Mouse (Mus musculus) spleen, postnatal 14 days (tissue): ENCODE measurements around the gene Srrt.
"Not testable (repeated sequence)": the region's sequence is repeated elsewhere in the genome, so short reads cannot be mapped to it uniquely, and the experiment has no call there.

Experiments
- DNase-seq, 2 experiments: peaks; one replicate each; pipeline ENCODE4 v3.0.0; 2021 to 2022; ENCODE audit warnings: low spot score in 2 of 2

Gene Srrt

DNA sequence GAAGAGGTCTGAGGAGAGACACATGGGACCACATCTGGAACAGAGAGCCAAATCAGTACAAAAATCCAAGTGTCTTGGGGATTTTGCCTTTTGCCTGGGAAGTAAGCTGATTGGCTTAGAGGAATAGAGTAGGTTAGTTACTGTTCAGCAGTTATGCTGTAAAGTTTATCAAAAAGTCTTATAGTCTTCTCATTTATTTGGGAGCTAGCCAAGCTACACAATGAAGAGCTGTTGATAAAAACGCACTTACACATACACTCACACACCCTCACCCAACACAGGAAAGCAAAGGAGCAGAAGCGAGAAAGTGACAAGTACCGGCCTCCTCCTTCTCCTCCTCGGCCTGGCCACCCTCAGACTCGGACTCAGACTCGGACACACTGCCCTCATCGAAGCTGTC lies 8.2 kb downstream of the Srrt start:
- no peak for DNase-seq

GRCm38 (mm10) chr5:137297126-137297525 lies 10.3 kb downstream of the Srrt start:
- DNase-seq: no peak

DNA sequence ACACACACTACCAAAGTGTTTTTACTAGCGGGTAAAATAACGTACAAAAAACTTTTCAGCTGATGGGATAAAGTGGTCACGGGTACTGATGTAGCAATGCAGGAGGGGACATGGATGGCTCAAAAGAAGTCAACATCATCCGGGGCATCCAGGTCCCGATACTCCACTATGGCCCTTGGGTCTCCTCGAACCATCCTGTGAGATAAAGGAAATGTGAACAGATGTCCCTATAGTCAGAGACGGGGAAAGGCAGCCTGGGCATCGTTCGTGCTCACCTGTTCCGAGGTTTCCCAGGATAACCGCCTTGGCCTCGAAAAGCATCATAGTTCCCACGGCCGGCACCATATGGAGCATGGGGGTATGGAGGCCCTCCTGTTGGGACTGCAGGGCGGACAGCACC lies 11.8 kb downstream of the Srrt start:
- DNase-seq: no peak

DNA sequence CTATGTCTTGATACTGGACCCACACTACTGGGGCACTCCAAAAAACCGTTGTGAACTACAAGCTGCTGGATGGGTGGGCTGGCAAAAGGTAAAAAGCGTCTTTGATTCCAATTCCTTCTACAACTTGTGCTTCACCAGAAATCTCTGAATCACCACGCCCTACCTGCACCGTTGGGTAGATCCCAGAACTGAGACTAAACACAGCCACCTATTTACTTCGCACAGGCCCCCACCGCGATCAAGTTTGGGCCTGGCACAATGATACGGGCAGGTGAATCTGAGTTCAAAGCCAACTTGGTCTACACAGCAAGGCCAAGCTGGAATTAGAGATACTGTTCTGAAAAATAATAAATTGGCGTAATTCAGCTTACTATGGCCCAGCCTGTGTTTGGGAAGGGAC lies 12.2 kb downstream of the Srrt start:
- DNase-seq: no peak

DNA sequence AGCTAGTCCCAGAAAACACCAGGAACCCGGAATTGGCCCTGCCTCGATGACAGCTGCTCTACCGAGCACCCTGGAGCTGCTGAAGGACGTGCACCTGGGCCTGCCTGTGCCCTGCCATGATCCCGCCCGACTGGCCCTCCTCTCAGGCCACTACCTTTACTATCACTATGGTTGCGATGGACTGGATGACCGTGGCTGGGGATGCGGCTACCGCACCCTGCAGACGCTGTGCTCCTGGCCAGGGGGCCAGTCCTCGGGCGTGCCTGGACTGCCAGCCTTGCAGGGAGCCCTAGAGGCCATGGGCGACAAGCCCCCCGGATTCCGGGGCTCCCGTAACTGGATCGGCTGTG lies 12.8 kb downstream of the Srrt start:
- no peak for DNase-seq

DNA sequence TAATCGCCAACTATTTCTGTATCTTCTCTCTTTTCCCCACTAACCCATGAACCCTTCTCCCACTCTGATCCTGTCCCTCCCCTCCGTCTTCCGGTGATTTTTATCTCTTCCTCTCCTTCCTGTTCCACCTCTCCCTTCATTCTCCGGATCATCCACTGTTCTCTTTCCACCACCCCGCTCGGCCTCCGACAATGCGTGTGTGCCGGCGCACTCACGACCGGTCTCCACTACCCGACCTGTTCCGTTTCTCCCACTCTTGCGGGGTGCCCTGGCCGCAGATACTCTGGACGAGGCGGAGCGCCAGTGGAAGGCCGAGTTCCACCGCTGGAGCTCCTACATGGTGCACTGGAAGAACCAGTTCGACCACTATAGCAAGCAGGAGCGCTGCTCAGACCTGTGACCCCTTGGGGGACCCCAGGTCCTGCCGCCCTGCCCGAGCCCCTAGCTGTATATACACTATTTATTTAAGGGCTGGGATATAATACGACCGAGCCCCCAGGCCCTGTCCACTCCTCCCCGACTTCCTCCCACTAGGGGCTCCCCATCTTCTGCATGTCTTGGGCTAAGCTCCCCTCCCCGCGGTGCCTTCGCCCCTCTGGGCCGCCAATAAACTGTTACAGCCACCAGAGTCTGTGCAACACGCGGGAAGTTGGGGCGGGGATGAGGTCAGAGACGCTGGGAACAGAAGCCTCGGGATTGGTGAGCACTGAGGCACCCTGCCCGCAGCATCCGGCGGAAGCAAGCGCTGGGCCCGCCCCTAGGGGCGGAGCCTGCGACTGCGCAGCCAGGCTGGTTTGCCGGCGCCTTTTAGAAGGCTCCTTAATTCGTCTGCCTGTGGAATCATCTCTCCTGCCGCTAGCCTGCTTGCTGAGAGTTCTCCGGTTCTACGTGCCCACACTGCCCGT lies 13.4 kb downstream of the Srrt start, which contains the start of gene Ufsp1:
Gene Ufsp1, plus strand, starts transcription at position 791 of the 905 bp plus-strand sequence.
- peak; percentile 87 to 93 for DNase-seq

- peak; percentile 75 to 77 for DNase-seq
Measured at GRCm38 (mm10) chr5:137293282-137293681, 14.2 kb downstream of the Srrt start.

DNA sequence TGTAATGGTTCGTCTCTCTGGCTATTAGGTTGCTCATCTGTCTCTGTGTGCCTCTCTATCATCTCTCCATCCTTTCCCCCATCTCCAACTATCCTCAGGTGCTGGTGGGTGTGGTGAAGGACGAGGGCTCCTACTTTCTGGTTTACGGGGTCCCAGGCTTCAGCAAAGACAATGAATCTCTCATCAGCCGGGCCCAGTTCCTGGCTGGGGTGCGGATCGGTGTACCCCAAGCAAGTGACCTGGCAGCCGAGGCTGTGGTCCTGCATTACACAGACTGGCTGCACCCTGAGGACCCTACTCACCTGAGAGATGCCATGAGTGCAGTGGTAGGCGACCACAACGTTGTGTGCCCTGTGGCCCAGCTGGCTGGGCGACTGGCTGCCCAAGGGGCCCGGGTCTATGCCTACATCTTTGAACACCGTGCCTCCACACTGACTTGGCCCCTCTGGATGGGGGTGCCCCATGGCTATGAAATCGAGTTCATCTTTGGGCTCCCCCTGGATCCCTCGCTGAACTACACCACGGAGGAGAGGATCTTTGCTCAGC lies 16.0 kb downstream of the Srrt start:
- no peak for DNase-seq

GRCm38 (mm10) chr5:137290677-137291076 lies 16.8 kb downstream of the Srrt start:
- DNase-seq: peak; percentile 87

- DNase-seq: peak; percentile 57 to 63
Measured at GRCm38 (mm10) chr5:137289591-137290365, 17.7 kb downstream of the Srrt start.

DNA sequence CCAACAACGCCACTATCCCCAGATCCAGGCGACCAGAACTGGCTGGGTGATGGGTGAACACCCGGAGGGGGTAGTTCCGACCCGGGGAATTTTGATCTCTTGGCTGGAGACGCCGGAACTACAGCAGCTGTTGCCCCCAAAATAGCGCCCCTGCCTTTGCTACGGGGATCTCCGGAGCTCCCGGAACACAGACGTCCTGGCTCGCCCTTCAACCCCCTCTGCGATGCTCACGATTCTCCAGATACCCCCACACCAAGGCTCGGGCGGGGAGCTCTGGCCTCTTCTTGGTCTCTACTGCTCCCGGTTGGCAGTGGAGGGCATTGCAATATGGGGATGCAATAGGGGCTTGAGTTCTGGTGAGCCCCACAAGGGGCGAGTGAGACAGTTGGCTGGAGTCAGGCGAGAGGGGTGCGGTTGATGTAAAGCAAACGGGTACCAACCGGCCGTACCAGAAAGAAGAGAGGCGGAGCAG lies 18.4 kb downstream of the Srrt start:
- DNase-seq: peak; percentile 47 to 64

GRCm38 (mm10) chr5:137287953-137288743 lies 19.3 kb downstream of the Srrt start:
- DNase-seq: peak in 1 of 2 experiments; percentile 35

DNA sequence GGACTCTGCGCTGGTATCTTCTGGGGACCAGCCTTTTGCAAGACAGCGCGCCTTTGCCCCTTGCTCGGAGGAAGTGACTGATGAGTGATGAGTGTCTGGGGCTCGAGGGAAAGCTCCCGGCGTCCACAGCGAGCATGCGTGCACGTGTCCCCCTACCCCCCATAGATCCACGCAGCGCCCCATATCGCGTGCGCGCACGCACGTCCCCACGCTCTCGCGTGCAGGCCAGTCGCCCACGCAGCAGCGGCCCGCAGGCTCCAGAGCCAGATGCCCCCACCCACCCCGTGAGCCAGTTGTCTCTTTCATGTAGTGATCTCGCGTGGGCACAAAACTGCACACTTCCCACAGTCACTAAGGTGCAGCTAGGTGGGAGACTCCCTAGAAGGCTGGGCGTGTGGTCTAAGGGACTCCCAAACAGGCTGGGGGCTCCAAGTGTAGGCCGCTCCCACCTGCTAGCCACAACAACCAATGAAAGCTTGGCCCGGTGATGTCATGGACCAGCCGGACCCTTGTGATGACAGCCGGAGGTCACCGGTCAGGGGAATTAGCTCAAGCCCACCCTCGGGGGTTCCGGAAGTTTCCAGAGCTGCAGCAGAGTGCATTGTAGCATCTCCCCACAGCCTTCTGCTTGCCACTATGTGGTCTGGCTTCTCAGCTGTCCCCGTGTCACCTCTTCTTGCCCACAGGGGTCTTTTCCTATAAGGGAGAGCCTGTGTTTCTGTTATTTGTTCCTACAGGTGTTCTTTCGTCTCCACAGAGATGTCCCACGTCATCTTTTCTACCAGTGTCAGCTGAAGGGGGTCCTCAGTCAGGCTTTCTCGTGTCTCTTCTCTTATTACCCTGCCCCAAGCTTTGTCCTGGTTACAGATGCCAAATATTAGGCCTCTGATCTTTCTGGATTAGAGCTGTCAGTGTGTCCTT lies 20.2 kb downstream of the Srrt start, which contains the start of gene Ache:
Gene Ache, plus strand, starts transcription at position 488 of the 921 bp plus-strand sequence.
- peak in 1 of 2 experiments; percentile 23 for DNase-seq

- peak; percentile 83 to 90 for DNase-seq
Measured at GRCm38 (mm10) chr5:137286655-137287031, 20.8 kb downstream of the Srrt start.

GRCm38 (mm10) chr5:137285986-137286385 lies 21.5 kb downstream of the Srrt start:
- DNase-seq: no peak

- peak; percentile 40 to 70 for DNase-seq
Measured at GRCm38 (mm10) chr5:137285045-137285444, 22.4 kb downstream of the Srrt start.

GRCm38 (mm10) chr5:137284411-137284810 lies 23.1 kb downstream of the Srrt start:
- DNase-seq: not testable (repeated sequence)

GRCm38 (mm10) chr5:137277360-137278342 lies 29.8 kb downstream of the Srrt start:
- DNase-seq: no peak
